Mouse (Mus musculus): ENCODE measurements at regions not wholly inside any gene's neighbourhood (a gene's known extent, or its start where the extent isn't known, plus 50 kb on each side); places are given as distances from the start of the nearest gene placed in this dataset.
A peak's percentile ranks its signal among the peaks of the same experiment; 100 is the strongest.

GRCm38 (mm10) chr13:56021716-56022115, 114.4 kb downstream of the H2afy start:
- no peak for DNase-seq

GRCm38 (mm10) chr13:56014006-56014405, 122.2 kb downstream of the H2afy start:
- DNase-seq: no peak

GRCm38 (mm10) chr13:56010416-56010815, 125.7 kb downstream of the H2afy start:
- no peak for DNase-seq

DNA sequence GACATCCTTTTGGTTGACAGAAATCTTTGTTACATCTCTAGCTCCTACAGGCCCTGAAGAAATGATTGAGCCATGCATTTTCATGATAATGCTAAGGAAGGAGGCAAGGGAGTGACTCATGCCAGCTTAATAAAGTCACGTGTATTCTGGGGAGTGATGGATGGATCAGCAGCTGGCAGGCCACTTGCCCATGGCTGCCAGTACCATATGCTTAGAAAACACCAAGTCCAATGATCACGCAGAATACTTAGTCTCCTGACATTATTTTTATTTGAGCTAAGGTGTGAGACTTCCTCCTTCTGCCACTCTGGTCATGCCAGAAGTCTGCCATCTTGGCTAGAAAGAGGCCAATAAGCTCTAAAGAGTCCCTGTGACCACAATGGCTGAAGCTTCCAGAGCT, 129.3 kb downstream of the H2afy start:
- DNase-seq: no peak

- no peak for DNase-seq
Observed at GRCm38 (mm10) chr13:56005746-56006145, 130.4 kb downstream of the H2afy start.

DNA sequence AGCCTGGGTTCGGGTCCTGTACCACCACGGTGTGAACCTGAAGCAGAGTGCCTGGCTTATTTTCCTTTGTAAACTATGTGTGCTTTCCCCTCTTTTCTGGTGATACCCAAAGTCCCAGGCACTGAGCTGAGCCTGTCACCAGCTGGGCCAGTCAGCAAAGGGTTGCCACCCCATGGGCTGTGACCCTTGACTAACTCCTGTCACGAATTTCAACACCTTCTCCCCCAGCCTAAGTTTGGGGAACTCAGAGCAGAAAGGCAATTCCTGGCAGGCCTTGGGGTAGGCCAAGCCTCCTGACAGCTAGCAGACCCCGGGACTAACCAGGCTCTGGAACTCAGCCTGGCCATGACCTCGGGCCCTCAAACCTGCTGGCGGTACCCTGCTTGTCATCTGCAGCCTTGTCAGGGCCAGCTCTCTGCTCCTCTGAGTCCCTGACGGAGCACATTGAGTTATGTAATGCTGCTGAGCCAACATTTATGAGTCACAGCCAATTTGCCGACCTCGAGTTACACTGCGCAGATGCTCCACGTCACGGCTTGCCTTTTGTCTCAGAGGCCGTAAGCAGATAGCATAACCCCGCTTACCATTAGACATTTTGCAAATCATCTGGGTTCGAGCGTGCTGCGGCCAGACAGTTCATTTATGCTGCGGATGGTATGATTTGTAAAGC, 132.3 kb downstream of the H2afy start:
- peak; percentile 63 to 64 for DNase-seq

GRCm38 (mm10) chr13:55995255-55995654, 140.9 kb downstream of the H2afy start:
- peak in 1 of 2 experiments; percentile 25 for DNase-seq

DNA sequence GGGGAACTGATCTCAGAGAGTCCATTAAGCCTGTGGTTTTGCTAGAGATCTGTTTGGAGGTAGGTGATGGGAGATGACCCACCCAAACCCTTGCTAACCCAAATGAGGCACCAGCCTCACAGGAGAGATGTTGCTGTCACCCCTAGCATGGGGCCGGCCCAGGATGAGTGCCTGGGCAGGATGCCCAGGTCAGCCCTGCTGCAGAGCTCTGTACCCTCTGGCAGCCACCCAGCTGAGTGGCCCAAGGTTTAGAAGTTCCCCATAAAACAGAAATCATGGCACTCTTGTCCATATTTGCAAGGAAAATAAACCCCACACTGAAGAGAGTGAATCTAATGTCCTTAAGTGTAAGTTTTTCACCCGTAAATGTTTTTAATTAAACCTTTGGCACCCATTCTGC, 141.7 kb downstream of the H2afy start:
- DNase-seq: no peak

GRCm38 (mm10) chr13:55992699-55993098, 143.5 kb downstream of the H2afy start:
- no peak for DNase-seq

GRCm38 (mm10) chr13:55991216-55991615, 144.9 kb downstream of the H2afy start:
- DNase-seq: no peak

- no peak for DNase-seq
Observed at GRCm38 (mm10) chr13:55990186-55990585, 146.0 kb downstream of the H2afy start.

- DNase-seq: no peak
Observed at GRCm38 (mm10) chr13:55989401-55989800, 146.8 kb downstream of the H2afy start.

- no peak for DNase-seq
Observed at GRCm38 (mm10) chr13:55985396-55985795, 149.4 kb upstream of the Pitx1 start.

DNA sequence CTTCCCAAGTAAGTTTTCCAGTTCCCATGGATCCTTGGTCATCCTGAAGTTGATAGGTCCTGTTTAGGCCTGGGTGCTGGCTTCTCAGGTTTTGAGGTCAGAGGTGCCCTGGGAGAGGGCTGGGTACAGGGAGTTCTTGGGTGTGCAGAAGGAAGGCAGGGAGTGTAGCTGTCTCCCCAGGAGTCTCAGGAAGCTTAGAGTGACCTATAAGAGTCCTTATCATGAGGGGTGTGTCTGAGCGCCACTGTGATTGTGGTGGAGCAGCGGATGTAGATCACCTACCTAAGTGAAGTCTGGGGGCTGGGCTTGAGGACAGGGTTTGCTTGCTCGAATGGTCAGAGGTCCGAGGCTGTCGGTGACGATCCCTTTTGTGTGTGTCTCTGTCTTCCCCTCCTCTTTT, 148.8 kb upstream of the Pitx1 start:
- no peak for DNase-seq

DNA sequence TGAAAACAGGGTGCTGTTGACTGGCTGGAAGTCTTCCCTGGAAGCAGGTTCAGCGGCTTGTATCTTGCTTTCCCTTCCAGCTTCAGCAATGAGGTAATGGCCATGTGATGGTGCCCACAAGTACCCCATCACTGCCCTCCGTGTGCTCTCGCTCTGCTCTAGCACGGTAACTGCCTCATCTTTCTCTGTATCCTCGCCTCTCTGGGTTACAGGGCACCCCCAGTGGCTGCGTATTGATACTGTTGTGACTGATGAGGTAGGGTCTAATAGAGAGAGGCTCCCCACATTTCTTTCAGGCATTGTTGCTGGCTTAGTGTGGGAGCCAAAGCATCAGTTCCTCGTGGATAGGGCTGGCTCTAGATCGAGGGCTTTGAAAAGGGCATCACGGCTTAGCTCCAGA, 147.9 kb upstream of the Pitx1 start:
- no peak for DNase-seq

- no peak for DNase-seq
Observed at GRCm38 (mm10) chr13:55981041-55981440, 145.0 kb upstream of the Pitx1 start.

DNA sequence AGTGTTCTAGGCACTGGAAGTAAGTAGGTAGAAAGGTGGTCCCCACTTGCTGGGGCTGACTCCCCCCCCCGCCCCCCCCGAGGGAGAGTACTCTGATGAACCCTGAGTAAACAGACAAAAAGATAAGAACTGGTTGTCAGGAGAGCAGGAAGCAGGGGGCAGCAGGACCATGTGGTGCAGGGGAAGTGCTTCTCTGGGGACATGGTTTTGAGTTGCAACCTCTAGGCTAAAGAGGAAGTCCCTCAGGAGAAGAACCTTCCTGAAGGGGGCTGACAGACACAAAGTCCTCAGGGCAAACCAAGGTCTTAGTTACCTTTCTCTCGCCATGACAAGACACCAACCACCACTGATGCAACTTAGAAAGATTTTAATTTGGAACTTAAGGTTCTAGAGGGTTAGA, 141.9 kb upstream of the Pitx1 start:
- no peak for DNase-seq

- no peak for DNase-seq
Observed at GRCm38 (mm10) chr13:55976911-55977381, 141.0 kb upstream of the Pitx1 start.

DNA sequence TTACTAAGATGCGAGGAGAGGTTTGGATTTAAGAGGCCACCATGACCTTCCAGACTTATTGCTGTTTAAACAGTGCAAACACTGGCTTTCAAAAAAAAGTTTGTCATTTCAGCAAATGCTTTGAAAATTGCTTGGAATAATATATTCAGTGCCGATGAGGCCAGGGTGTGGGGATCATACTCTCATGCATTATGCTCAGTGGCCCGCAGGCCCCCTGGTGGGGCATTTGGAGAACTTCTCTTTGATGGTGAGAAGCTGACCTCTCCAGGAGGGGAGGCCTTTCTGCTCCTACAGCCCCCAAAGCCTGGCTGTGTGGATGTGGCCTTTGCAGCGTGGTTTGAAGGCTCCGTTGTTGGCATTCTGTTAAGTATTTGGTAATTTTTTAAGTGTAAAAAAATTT, 138.1 kb upstream of the Pitx1 start:
- DNase-seq: no peak

DNA sequence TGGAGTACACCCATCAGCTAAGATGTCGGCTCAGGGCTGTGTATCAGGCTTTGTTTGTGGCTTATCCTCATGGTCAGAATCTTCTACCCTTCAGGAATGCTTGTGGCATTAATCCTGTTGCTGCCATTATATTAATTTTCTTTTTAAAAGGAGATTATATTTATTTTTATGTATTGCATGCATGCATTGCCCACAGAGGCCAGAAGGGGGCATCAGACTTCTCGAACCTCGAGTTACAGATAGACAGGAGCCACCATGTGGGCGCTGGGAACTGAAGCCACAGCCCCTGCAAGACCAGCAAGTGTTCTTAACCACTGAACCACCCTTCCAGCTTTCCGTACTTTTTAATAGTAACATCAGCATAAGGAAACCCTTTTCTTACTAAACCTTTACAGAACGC, 134.7 kb upstream of the Pitx1 start:
- no peak for DNase-seq

GRCm38 (mm10) chr13:55969473-55969872, 133.5 kb upstream of the Pitx1 start:
- no peak for DNase-seq

DNA sequence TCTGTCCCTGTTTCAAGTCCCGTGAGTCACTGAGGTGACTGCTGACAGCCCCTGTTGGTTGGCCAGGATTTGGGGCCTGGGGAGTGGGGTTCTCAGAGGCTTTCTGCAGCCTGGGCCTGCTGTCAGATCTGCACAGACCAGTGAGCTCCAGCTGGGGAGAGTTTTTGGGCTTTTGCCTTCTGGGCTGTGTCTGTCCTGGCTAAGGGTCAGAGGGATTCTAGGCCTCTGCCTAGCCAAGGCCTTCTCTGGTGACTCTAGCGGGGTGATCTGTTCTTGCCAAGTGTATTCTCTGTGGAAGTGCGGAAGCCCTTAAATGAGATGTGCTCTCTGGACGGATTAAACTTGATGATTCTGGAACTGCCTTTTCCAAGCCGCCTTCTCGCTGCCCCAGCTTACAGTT, 131.2 kb upstream of the Pitx1 start:
- DNase-seq: no peak

DNA sequence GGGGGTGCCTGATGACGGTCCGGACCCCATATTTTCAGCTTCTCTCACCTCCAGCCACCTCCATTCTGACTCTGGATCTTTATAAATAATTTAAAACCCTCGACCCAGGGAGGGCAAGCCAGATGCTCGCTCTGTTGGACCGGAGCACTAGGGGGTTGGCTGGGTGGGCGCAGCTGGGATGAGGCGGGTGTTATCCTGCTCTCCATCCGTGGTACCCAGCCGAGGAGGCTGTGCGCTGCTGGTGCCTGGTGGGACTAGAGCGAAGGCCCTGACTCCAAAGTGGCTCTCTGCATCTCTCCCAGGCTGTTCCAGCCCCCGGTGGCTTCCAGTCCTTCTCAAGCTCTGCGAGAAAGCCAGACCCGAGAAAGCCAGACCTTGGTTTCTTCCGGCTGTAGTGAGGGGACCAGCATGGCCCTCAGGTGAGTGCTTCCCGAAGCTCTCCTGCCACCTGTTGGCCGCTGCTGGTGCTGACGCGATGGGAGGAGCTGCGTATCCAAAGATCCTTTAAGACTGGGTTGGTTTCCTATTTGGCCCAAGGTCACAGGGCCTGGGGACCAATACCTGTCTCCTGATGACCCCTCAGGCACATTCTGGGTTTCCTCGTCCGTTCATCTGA, 127.1 kb upstream of the Pitx1 start:
- DNase-seq: peak; percentile 20 to 34

DNA sequence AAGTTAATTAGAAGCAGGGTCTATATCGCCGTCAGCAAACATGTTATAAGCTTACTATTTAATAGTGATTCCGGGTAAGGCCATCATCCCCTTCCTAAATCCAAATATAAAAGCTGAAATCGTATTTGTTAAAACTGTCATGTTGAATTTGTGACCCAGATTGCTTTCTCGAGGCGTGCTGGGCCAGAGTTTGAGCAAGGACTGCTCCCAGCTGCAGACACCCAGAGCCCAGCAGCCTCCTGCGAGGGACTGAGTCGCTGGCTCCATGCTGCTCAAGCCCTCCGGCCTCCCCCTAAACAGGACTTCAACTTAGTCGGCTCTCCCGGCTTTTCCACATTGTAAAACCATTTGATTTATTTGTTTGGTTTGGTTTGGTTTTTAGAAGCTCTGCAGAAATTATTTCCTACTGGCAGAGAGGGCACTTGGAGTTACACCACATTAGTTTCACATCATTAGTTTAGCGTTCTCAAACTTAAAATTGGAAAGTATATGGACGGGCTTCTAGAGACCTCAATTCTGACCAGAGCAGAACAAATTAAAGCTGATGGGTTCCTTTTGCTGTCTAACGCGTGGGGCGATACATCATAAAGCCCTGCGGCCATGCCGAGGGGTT, 126.4 kb upstream of the Pitx1 start:
- no peak for DNase-seq

Data from layer of hippocampus, postnatal 36 days (tissue).